Mouse (Mus musculus) lung, adult 2 months (tissue): ENCODE measurements around the gene Cdyl2. TPM values are rescaled to one million over a fixed set of nuclear protein-coding genes. Genes with fewer than 3 reads are reported as not detected.

Experiments
- DNase-seq: peaks from one replicate; pipeline ENCODE4 v3.0.0; 2022
- H3K4me1 ChIP-seq: fragments of 200-500 bp; 2 replicates; pipeline ENCODE4 v1.6.1; 2011; ENCODE audit warnings: low read length; ENCODE audit not compliant: control insufficient read depth, insufficient read depth
- H3K4me3 ChIP-seq: fragments of 200-500 bp; replicated peaks from 2 replicates; pipeline ENCODE3; 2011; ENCODE audit warnings: low read depth, mild to moderate bottlenecking, control low read depth, low read length; ENCODE audit errors: extremely low read depth
- CTCF ChIP-seq: fragments of 200-500 bp; IDR thresholded peaks from 2 replicates; pipeline ENCODE4 v1.5.1; 2011; ENCODE audit warnings: mild to moderate bottlenecking, low read length, control low read depth; ENCODE audit not compliant: insufficient read depth
- POLR2A ChIP-seq: fragments of 200-500 bp; IDR thresholded peaks from 2 replicates; pipeline ENCODE4 v1.6.1; 2011; ENCODE audit warnings: low read depth, mild to moderate bottlenecking, control low read depth, low read length, borderline replicate concordance; ENCODE audit errors: extremely low read depth
- WGBS: fragments of 180-500 bp; shearing (Covaris S2); methylation state at CpG from one replicate; pipeline ENCODE4 v1.1.7; 2018; 5-methylcytosine and 5-hydroxymethylcytosine counted together
- polyA plus RNA-seq: library from polyadenylated mRNA; depleted of rRNA; stranded (reverse); fragments of >200 nt; gene quantifications from 2 replicates; pipeline ENCODE4 v1.2.3, GENCODE M21; 2012

Gene Cdyl2
- polyA plus RNA-seq, 1 experiment = 3.2 TPM

GRCm38 (mm10) chr8:116576732-116577131 lies 156.1 kb downstream of the Cdyl2 start:
- 100% methylated on average over 2 of the region's 2 CpGs for WGBS
- TF ChIP-seq CTCF = no peak
- TF ChIP-seq POLR2A = no peak
- H3K4me3 ChIP-seq = no peak overlapping the region
- no peak for DNase-seq
- H3K4me1 ChIP-seq = peaks cover 4% of the 10 kb centered on the region

GRCm38 (mm10) chr8:116573085-116573484 lies 159.7 kb downstream of the Cdyl2 start:
- TF ChIP-seq CTCF = no peak
- no peak for TF ChIP-seq POLR2A
- Histone ChIP-seq H3K4me1 (no peaks in the 10 kb centered on the region), H3K4me3 (no peak overlapping the region)
- 94% methylated on average over 5 of the region's 5 CpGs for WGBS
- no peak for DNase-seq

- no peaks in the 10 kb centered on the region; the same call in 1 of the 2 replicates for H3K4me1 ChIP-seq
- TF ChIP-seq POLR2A (no peak), CTCF (no peak)
- H3K4me3 ChIP-seq = no peak overlapping the region
- WGBS = 55% methylated on average over 3 of the region's 3 CpGs
- DNase-seq = no peak
Observed at GRCm38 (mm10) chr8:116552778-116553177, 180.0 kb downstream of the Cdyl2 start.

- DNase-seq = no peak
- TF ChIP-seq CTCF (no peak), POLR2A (no peak)
- 72% methylated on average over 6 of the region's 6 CpGs for WGBS
- no peak overlapping the region for H3K4me3 ChIP-seq
- H3K4me1 ChIP-seq = no peaks in the 10 kb centered on the region; the same call in 1 of the 2 replicates
Observed at GRCm38 (mm10) chr8:116552255-116552654, 180.5 kb downstream of the Cdyl2 start.

- Histone ChIP-seq H3K4me3 (no peak overlapping the region), H3K4me1 (no peaks in the 10 kb centered on the region)
- DNase-seq = no peak
- WGBS = 52% methylated on average over 1 of the region's 1 CpGs
- no peak for TF ChIP-seq CTCF
- TF ChIP-seq POLR2A = no peak
Observed at GRCm38 (mm10) chr8:116543366-116543765, 189.4 kb downstream of the Cdyl2 start.

GRCm38 (mm10) chr8:116542842-116543241 lies 189.9 kb downstream of the Cdyl2 start:
- WGBS = 75% methylated on average over 5 of the region's 5 CpGs
- no peak for DNase-seq
- no peak for TF ChIP-seq CTCF
- no peak for TF ChIP-seq POLR2A
- H3K4me3 ChIP-seq = no peak overlapping the region
- no peaks in the 10 kb centered on the region for H3K4me1 ChIP-seq

- no peak for DNase-seq
- 62% methylated on average over 1 of the region's 1 CpGs for WGBS
- Histone ChIP-seq H3K4me1 (no peaks in the 10 kb centered on the region), H3K4me3 (no peak overlapping the region)
- TF ChIP-seq CTCF (no peak), POLR2A (no peak)
Observed at GRCm38 (mm10) chr8:116540136-116540535, 192.7 kb downstream of the Cdyl2 start.

- Histone ChIP-seq H3K4me3 (no peak overlapping the region), H3K4me1 (no peaks in the 10 kb centered on the region)
- no peak for DNase-seq
- WGBS = 24% methylated on average over 7 of the region's 7 CpGs
- TF ChIP-seq CTCF (no peak), POLR2A (no peak)
Observed at GRCm38 (mm10) chr8:116538763-116539162, 194.0 kb downstream of the Cdyl2 start.

GRCm38 (mm10) chr8:116536786-116537185 lies 196.0 kb downstream of the Cdyl2 start:
- DNase-seq = no peak
- WGBS = 80% methylated on average over 5 of the region's 5 CpGs
- Histone ChIP-seq H3K4me3 (no peak overlapping the region), H3K4me1 (no peaks in the 10 kb centered on the region)
- TF ChIP-seq POLR2A (no peak), CTCF (no peak)

GRCm38 (mm10) chr8:116533081-116533480 lies 199.7 kb downstream of the Cdyl2 start:
- Histone ChIP-seq H3K4me1 (no peaks in the 10 kb centered on the region), H3K4me3 (no peak overlapping the region)
- WGBS = 74% methylated on average over 6 of the region's 6 CpGs
- no peak for DNase-seq
- TF ChIP-seq POLR2A (no peak), CTCF (no peak)

GRCm38 (mm10) chr8:116528736-116529135 lies 204.1 kb downstream of the Cdyl2 start:
- Histone ChIP-seq H3K4me1 (no peaks in the 10 kb centered on the region), H3K4me3 (no peak overlapping the region)
- WGBS = 72% methylated on average over 7 of the region's 7 CpGs
- DNase-seq = no peak
- TF ChIP-seq POLR2A (no peak), CTCF (no peak)
